ENCODE assay signal across 8 mouse cellular contexts in the genomic region with DNA sequence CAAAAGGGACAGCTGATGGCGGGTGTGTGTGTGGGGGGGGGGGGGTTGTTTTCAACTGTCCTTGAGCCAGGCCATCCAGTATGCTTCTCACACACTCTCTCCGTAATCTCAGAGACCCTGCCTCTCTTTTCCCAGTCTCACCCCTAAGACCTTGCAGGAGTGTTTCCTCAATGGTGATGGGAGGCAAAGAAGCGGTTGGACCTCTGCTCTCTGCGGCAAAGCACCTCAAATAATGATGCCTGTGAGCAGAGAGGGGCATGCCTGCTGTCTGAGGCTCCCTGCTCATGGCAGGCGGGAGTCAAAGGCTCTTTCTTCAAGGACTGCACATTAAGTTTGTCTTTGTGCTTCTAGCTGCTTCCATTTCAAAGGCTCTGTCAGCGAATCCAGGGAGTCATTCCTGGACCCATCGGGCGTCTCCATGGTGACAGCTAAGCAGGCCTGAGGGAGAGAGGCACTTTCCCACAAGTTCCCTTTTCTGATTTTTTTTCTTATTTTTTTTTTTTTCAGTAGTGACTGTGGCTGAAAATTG. TPM values are rescaled to one million over a fixed set of nuclear protein-coding genes. Genes with fewer than 3 reads are reported as not detected.
DNase-seq lines count a peak whose midpoint lies in the region; ATAC-seq and TF ChIP-seq lines count a peak whose summit lies in the region.

No protein-coding gene starts in this region.

- H3K4me3 ChIP-seq in embryonic facial prominence, embryonic 14.5 days (ENCODE audit: low read depth, low read length), result no peak overlapping the region
- H3K4me3 ChIP-seq in midbrain, embryonic 13.5 days (replicated peaks), result no peak overlapping the region
- no peak overlapping the region for H3K4me3 ChIP-seq in lung, adult 2 months (replicated peaks; ENCODE audit: extremely low read depth, low read depth, low read length)

- no peak for ATAC-seq in embryonic facial prominence, embryonic 14.5 days (ENCODE audit: low read depth)
- ATAC-seq in midbrain, embryonic 13.5 days, result peak; percentile 89
- no peak for ATAC-seq in erythroblast, adult 5-6 weeks (replicated peaks; ENCODE audit: low FRiP score, poor library complexity, severe bottlenecking)

- DNase-seq in R1 (ENCODE audit: low read depth, low spot score), result peak; percentile 84
- peak; percentile 62 for DNase-seq in embryonic facial prominence, embryonic 14.5 days (ENCODE audit: low spot score)
- DNase-seq in layer of hippocampus, adult 18-20 months (ENCODE audit: low spot score in 2 of 2), result peak; percentile 45 to 63
- no peak for DNase-seq in lung, adult 2 months
- no peak for DNase-seq in cerebellum, postnatal 14 days
- no peak for DNase-seq in spleen, postnatal 14 days (ENCODE audit: low spot score in 2 of 2)

- TF ChIP-seq POLR2A in lung, adult 2 months (IDR thresholded peaks at IDR 0.05; ENCODE audit: borderline replicate concordance, extremely low read depth, low read depth, low read length), result no peak

- no peaks in the 10 kb centered on the region for H3K9me3 ChIP-seq in embryonic facial prominence, embryonic 14.5 days (ENCODE audit: control insufficient read depth, low read length)
- no peaks in the 10 kb centered on the region for H3K9me3 ChIP-seq in midbrain, embryonic 13.5 days

- H3K27me3 ChIP-seq in embryonic facial prominence, embryonic 14.5 days (replicated peaks; ENCODE audit: control insufficient read depth, insufficient read depth, low read length), result no peaks in the 10 kb centered on the region
- H3K27me3 ChIP-seq in midbrain, embryonic 13.5 days, result no peaks in the 10 kb centered on the region

- WGBS in embryonic facial prominence, embryonic 14.5 days, result 39% methylated on average over 8 of the region's 8 CpGs
- WGBS in midbrain, embryonic 13.5 days, result 3% methylated on average over 8 of the region's 8 CpGs
- 67% methylated on average over 8 of the region's 8 CpGs for WGBS in lung, adult 2 months

- no peaks in the 10 kb centered on the region for H3K36me3 ChIP-seq in embryonic facial prominence, embryonic 14.5 days (ENCODE audit: control insufficient read depth, insufficient read depth, low read length)
- H3K36me3 ChIP-seq in midbrain, embryonic 13.5 days, result no peaks in the 10 kb centered on the region

- H3K4me2 ChIP-seq in embryonic facial prominence, embryonic 14.5 days (ENCODE audit: low read depth, low read length), result no peak overlapping the region
- H3K4me2 ChIP-seq in midbrain, embryonic 13.5 days (replicated peaks), result peak overlapping the region; percentile 19; the same call in 1 of the 2 replicates

- no peak for TF ChIP-seq CTCF in lung, adult 2 months (IDR thresholded peaks at IDR 0.05; ENCODE audit: insufficient read depth, low read length)

- H3K4me1 ChIP-seq in embryonic facial prominence, embryonic 14.5 days (ENCODE audit: control insufficient read depth, insufficient read depth, low read length), result peaks cover 51% of the 10 kb centered on the region
- H3K4me1 ChIP-seq in midbrain, embryonic 13.5 days (replicated peaks), result peaks cover 58% of the 10 kb centered on the region
- H3K4me1 ChIP-seq in lung, adult 2 months (ENCODE audit: control insufficient read depth, insufficient read depth, low read length), result peaks cover 2% of the 10 kb centered on the region

- no peak overlapping the region for H3K9ac ChIP-seq in embryonic facial prominence, embryonic 14.5 days (ENCODE audit: low read depth, low read length)
- 0 out of 2 replicates have a peak overlapping the region, but pooled peaks have one; percentile 32 for H3K9ac ChIP-seq in midbrain, embryonic 13.5 days (replicated peaks)

- no peak overlapping the region for H3K27ac ChIP-seq in embryonic facial prominence, embryonic 14.5 days (replicated peaks; ENCODE audit: low read depth, low read length)
- H3K27ac ChIP-seq in midbrain, embryonic 13.5 days, result peak overlapping the region; percentile 89

RNA-seq across cellular contexts. Expression of gene Medag, which starts 31.1 kb away (rescaled TPM):
- polyA plus RNA-seq in embryonic facial prominence, embryonic 14.5 days (2014; fragmentation: Nextera tagmentation; extraction: Ambion mirVana), result 3.1 and 3.3 TPM in 2 replicates
- total RNA-seq in layer of hippocampus, adult 18-20 months (2021), result 1 to 10 TPM; 3.2 to 3.6 TPM
- 1.9 and 2.3 TPM in 2 replicates for polyA plus RNA-seq in midbrain, embryonic 13.5 days (2015; fragmentation: Nextera tagmentation; extraction: Ambion mirVana)
- not detected in 2 replicates for total RNA-seq in erythroblast, adult 5-6 weeks (2015; ENCODE audit: low replicate concordance)
- total RNA-seq in erythroblast, adult 5-6 weeks (2017; ENCODE audit: low replicate concordance), result not detected in 2 replicates
- polyA plus RNA-seq in lung, adult 2 months (2012; rRNA removed), result 5.2 and 7.1 TPM in 2 replicates

RNA-seq across cellular contexts. Expression of gene Tex26, which starts 59.0 kb away (rescaled TPM):
- 0.80 and 1.1 TPM in 2 replicates for polyA plus RNA-seq in embryonic facial prominence, embryonic 14.5 days (2014; fragmentation: Nextera tagmentation; extraction: Ambion mirVana)
- total RNA-seq in layer of hippocampus, adult 18-20 months (2021), result not detected
- polyA plus RNA-seq in midbrain, embryonic 13.5 days (2015; fragmentation: Nextera tagmentation; extraction: Ambion mirVana), result 2.3 and 2.5 TPM in 2 replicates
- not detected in 2 replicates for total RNA-seq in erythroblast, adult 5-6 weeks (2015; ENCODE audit: low replicate concordance)
- total RNA-seq in erythroblast, adult 5-6 weeks (2017; ENCODE audit: low replicate concordance), result not detected in 2 replicates
- 0.91 and 1.5 TPM in 2 replicates for polyA plus RNA-seq in lung, adult 2 months (2012; rRNA removed)

Comparison
In these comparisons a context has a peak if more than half of its experiments do, and no peak if none do; other contexts are left out.
1. DNase-seq: peak in R1 (single experiment), embryonic facial prominence, embryonic 14.5 days (single experiment) and layer of hippocampus, adult 18-20 months (2 of 2); none in lung, adult 2 months (single experiment), cerebellum, postnatal 14 days (0 of 2) and spleen, postnatal 14 days (0 of 2).